Mouse (Mus musculus) erythroblast, embryonic 14.5 days (primary cell): ENCODE data around the gene Gm45716.

Experiments used
- GATA1 ChIP-seq: IDR thresholded peaks from 2 replicates; pipeline ENCODE4 v1.6.1; 2012; ENCODE audit warnings: low read length, inconsistent platforms, mixed read lengths
- TAL1 ChIP-seq: IDR thresholded peaks from 3 replicates; pipeline ENCODE4 v1.6.1; 2012; ENCODE audit warnings: low read length, inconsistent platforms, mixed read lengths

GRCm38 (mm10) chr11:90241874-90242273, 54.4 kb downstream of the Gm45716 start:
- TF ChIP-seq TAL1 (no peak), GATA1 (no peak)
